Mouse (Mus musculus) kidney, adult 2 months (tissue): ENCODE results near the gene Prox2.

Experiments
- CTCF ChIP-seq: fragments of 200-500 bp; conservative IDR thresholded peaks from 2 replicates; pipeline ENCODE4 v1.5.1; 2011; ENCODE audit warnings: low read depth, mild to moderate bottlenecking, control low read depth, low read length, moderate library complexity, mixed read lengths; ENCODE audit not compliant: insufficient read depth, insufficient read length
- POLR2A ChIP-seq: fragments of 200-500 bp; IDR thresholded peaks from one replicate; pipeline ENCODE4 v1.6.1; 2011; ENCODE audit warnings: low read depth, low read length, control low read depth

GRCm38 (mm10) chr12:85095859-85096258 lies 14.7 kb downstream of the Prox2 start:
- no peak for TF ChIP-seq CTCF
- TF ChIP-seq POLR2A: no peak
